Mouse (Mus musculus) kidney, embryonic 16.5 days (tissue): ENCODE measurements around the gene Mfap5. TPM values are rescaled to one million over a fixed set of nuclear protein-coding genes. Genes with fewer than 3 reads are reported as not detected.
"Not testable (repeated sequence)": the region's sequence is repeated elsewhere in the genome, so short reads cannot be mapped to it uniquely, and the experiment has no call there.

Source experiments
- ATAC-seq: fragments of 200-750 bp; cut with Nextera tagmentation; 2 replicates; pipeline ENCODE4 v1.8.0; 2017; ENCODE audit warnings: moderate TSS enrichment; ENCODE audit not compliant: low FRiP score, low TSS enrichment
- H3K27ac ChIP-seq: fragments of 300-500 bp; sonication (generic); 2 replicates; pipeline ENCODE4 v1.5.1; 2014; ENCODE audit warnings: low read length
- H3K27me3 ChIP-seq: fragments of 300-500 bp; sonication (generic); 2 replicates; pipeline ENCODE4 v1.6.1; 2014; ENCODE audit warnings: low read length, control low read depth, mixed read lengths; ENCODE audit not compliant: insufficient read depth
- H3K36me3 ChIP-seq: fragments of 300-500 bp; sonication (generic); 2 replicates; pipeline ENCODE4 v1.6.1; 2014; ENCODE audit warnings: low read length, control low read depth, mixed read lengths; ENCODE audit not compliant: insufficient read depth
- H3K4me1 ChIP-seq: fragments of 300-500 bp; sonication (generic); 2 replicates; pipeline ENCODE4 v1.6.1; 2014; ENCODE audit warnings: low read length, control low read depth, mixed read lengths; ENCODE audit not compliant: insufficient read depth
- H3K4me2 ChIP-seq: fragments of 300-500 bp; sonication (generic); replicated peaks from 2 replicates; pipeline ENCODE4 v1.6.1; 2014; ENCODE audit warnings: low read depth, low read length
- H3K4me3 ChIP-seq: fragments of 300-500 bp; sonication (generic); 2 replicates; pipeline ENCODE4 v1.5.1; 2014; ENCODE audit warnings: mild to moderate bottlenecking, low read length
- H3K9ac ChIP-seq: fragments of 300-500 bp; sonication (generic); replicated peaks from 2 replicates; pipeline ENCODE4 v1.6.1; 2014; ENCODE audit warnings: low read length
- H3K9me3 ChIP-seq: fragments of 300-500 bp; sonication (generic); 2 replicates; pipeline ENCODE4 v1.6.1; 2016; ENCODE audit warnings: low read length, control low read depth
- WGBS: fragments of 180-500 bp; shearing (Covaris S2); extraction: QIAGEN DNeasy Blood & Tissue Kit; methylation state at CpG from one replicate; pipeline ENCODE4 v1.1.7; 2014; 5-methylcytosine and 5-hydroxymethylcytosine counted together
- polyA plus RNA-seq: library from polyadenylated mRNA; unstranded; fragments of >200 nt; fragmentation: Nextera tagmentation; extraction: Ambion mirVana; gene quantifications from 2 replicates; pipeline ENCODE4 v1.2.1, GENCODE M21; 2015

Gene Mfap5
- polyA plus RNA-seq, 1 experiment from 2014 or later, result 28.0 TPM

DNA sequence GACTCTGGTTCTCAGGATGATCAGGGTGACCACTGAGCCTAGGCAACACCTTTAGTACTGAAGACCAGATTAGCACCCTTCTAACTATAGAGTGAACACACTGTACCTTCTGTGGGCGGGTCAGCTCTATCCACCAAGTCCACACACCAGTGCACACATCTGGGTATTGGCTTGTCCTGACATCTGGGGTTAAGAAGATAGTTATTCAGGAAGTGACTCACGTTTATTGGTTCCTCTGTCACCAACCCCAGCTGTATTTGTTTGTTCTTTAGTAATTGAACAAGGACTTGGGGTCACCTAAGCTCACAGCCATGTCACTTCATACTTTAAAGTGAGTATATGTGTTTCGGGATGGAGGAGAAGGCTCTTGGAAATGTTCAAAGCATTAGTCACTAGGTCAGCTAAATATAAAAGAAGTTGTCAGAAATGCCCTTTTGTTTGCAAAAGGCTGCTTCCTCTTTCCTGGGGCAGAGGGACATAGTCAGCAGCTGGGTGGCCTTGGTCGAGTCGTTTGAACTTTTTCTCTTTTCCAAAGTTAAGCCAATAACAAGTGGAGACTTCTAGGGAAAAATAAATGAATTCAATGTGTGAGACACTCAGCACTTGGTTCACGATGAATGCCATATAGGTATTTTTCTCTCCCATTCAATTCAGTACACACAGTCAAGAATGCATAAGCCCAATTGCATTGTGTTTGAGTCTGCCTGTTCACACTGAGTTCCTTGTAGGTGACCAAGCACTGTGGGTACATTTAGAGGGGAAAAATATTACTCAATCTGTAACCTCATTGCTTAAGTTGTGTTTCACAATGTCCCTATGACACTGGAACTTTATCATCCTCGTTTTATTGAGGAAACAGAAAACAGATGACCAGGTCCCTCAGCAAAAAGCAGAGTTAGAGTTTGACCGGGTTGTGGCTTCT lies 65.3 kb downstream of the Mfap5 start:
- 49% methylated on average over 8 of the region's 8 CpGs for WGBS
- H3K36me3 ChIP-seq, result no peaks in the 10 kb centered on the region
- H3K9me3 ChIP-seq, result no peaks in the 10 kb centered on the region
- no peak for ATAC-seq
- no peak overlapping the region for H3K27ac ChIP-seq
- no peak overlapping the region for H3K9ac ChIP-seq
- H3K4me1 ChIP-seq, result no peaks in the 10 kb centered on the region
- no peaks in the 10 kb centered on the region for H3K27me3 ChIP-seq
- no peak overlapping the region for H3K4me3 ChIP-seq
- no peak overlapping the region for H3K4me2 ChIP-seq

GRCm38 (mm10) chr6:122571617-122571959 lies 65.9 kb downstream of the Mfap5 start:
- Histone ChIP-seq H3K36me3 (no peaks in the 10 kb centered on the region), H3K9ac (no peak overlapping the region), H3K27ac (no peak overlapping the region), H3K9me3 (no peaks in the 10 kb centered on the region), H3K4me1 (no peaks in the 10 kb centered on the region), H3K4me2 (no peak overlapping the region), H3K27me3 (no peaks in the 10 kb centered on the region), H3K4me3 (no peak overlapping the region)
- no peak for ATAC-seq
- 80% methylated on average over 3 of the region's 3 CpGs for WGBS

- H3K36me3 ChIP-seq, H3K4me2 ChIP-seq, ATAC-seq, H3K4me1 ChIP-seq, H3K27me3 ChIP-seq, H3K9ac ChIP-seq, H3K4me3 ChIP-seq, H3K9me3 ChIP-seq, H3K27ac ChIP-seq: not testable (repeated sequence)
- WGBS, result 83% methylated on average over 1 of the region's 1 CpGs
Measured at GRCm38 (mm10) chr6:122575037-122575436, 69.4 kb downstream of the Mfap5 start.

DNA sequence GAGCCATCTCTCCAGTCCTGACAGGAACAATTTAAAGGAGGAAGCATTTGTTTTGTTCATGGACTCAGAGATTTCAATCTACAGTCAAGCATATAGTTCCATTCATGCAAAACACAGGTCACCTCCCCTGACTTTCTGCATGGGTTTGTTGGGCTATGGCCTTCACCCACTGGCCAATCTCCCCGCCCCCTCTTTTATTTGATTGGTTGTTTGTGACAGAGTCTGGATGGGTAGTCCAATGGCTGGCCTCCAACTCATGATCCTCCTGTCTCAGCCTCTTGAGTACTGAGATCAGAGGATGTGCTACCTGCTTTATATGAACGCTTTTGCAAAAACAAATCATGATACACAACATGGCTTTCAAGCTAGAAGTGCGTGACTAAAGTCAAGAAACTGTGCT lies 71.4 kb downstream of the Mfap5 start:
- no peak for ATAC-seq
- Histone ChIP-seq H3K4me2 (no peak overlapping the region), H3K36me3 (no peaks in the 10 kb centered on the region), H3K9ac (no peak overlapping the region), H3K27ac (no peak overlapping the region), H3K4me1 (no peaks in the 10 kb centered on the region), H3K9me3 (no peaks in the 10 kb centered on the region), H3K4me3 (no peak overlapping the region), H3K27me3 (no peaks in the 10 kb centered on the region)
- WGBS, result 89% methylated on average over 3 of the region's 3 CpGs

Other genes starting within 250 kb of the Mfap5 start
- gene Klrg1, start 223.0 kb upstream of the Mfap5 start, polyA plus RNA-seq, result not detected in 2 replicates
- 129 and 138 TPM in 2 replicates for gene M6pr, start 197.1 kb upstream of the Mfap5 start, polyA plus RNA-seq
- 17.9 and 21.8 TPM in 2 replicates for gene Phc1, start 165.3 kb upstream of the Mfap5 start, polyA plus RNA-seq
- gene Rimklb, start 7.1 kb upstream of the Mfap5 start, polyA plus RNA-seq, result 13.8 and 14.8 TPM in 2 replicates
- gene Aicda, start 48.0 kb downstream of the Mfap5 start, polyA plus RNA-seq, result not detected in 2 replicates
- gene Apobec1, start 96.6 kb downstream of the Mfap5 start, polyA plus RNA-seq, result 2.3 and 3.2 TPM in 2 replicates
- not detected in 2 replicates for gene Gdf3, start 104.2 kb downstream of the Mfap5 start, polyA plus RNA-seq
- not detected in 2 replicates for gene Dppa3, start 120.6 kb downstream of the Mfap5 start, polyA plus RNA-seq
- gene Nanog, start 201.6 kb downstream of the Mfap5 start, polyA plus RNA-seq, result 0.12 TPM in 1 of 2 replicates, not detected in the other